Mouse (Mus musculus) kidney, embryonic 15.5 days (tissue): ENCODE measurements around the gene Zfp825. TPM values are rescaled to one million over a fixed set of nuclear protein-coding genes. Genes with fewer than 3 reads are reported as not detected.
"Not testable (repeated sequence)": the region's sequence is repeated elsewhere in the genome, so short reads cannot be mapped to it uniquely, and the experiment has no call there.

Experiments
- ATAC-seq: fragments of 200-750 bp; cut with Nextera tagmentation; replicated peaks from 2 replicates; pipeline ENCODE4 v1.8.0; 2017; ENCODE audit warnings: moderate TSS enrichment; ENCODE audit not compliant: low FRiP score
- H3K27ac ChIP-seq: fragments of 300-500 bp; sonication (generic); 2 replicates; pipeline ENCODE4 v1.5.1; 2015; ENCODE audit warnings: mild to moderate bottlenecking, inconsistent platforms
- H3K27me3 ChIP-seq: fragments of 300-500 bp; sonication (generic); 2 replicates; pipeline ENCODE4 v1.6.1; 2015; ENCODE audit warnings: inconsistent platforms
- H3K36me3 ChIP-seq: fragments of 300-500 bp; sonication (generic); 2 replicates; pipeline ENCODE4 v1.6.1; 2015; ENCODE audit warnings: inconsistent platforms
- H3K4me1 ChIP-seq: fragments of 300-500 bp; sonication (generic); 2 replicates; pipeline ENCODE4 v1.6.1; 2015; ENCODE audit warnings: inconsistent platforms
- H3K4me2 ChIP-seq: fragments of 300-500 bp; sonication (generic); 2 replicates; pipeline ENCODE4 v1.6.1; 2015; ENCODE audit warnings: moderate library complexity, mild to moderate bottlenecking, inconsistent platforms
- H3K4me3 ChIP-seq: fragments of 300-500 bp; sonication (generic); replicated peaks from 2 replicates; pipeline ENCODE4 v1.5.1; 2015; ENCODE audit warnings: mild to moderate bottlenecking, inconsistent platforms
- H3K9ac ChIP-seq: fragments of 300-500 bp; sonication (generic); 2 replicates; pipeline ENCODE4 v1.6.1; 2015; ENCODE audit warnings: mild to moderate bottlenecking, inconsistent platforms
- H3K9me3 ChIP-seq: fragments of 300-500 bp; sonication (generic); replicated peaks from 2 replicates; pipeline ENCODE4 v1.6.1; 2016; ENCODE audit warnings: inconsistent platforms
- WGBS: fragments of 180-500 bp; shearing (Covaris S2); methylation state at CpG from one replicate; pipeline ENCODE4 v1.1.7; 2015; ENCODE audit warnings: mixed read lengths; 5-methylcytosine and 5-hydroxymethylcytosine counted together
- polyA plus RNA-seq: library from polyadenylated mRNA; unstranded; fragments of >200 nt; fragmentation: Nextera tagmentation; extraction: Ambion mirVana; gene quantifications from 2 replicates; pipeline ENCODE4 v1.2.1, GENCODE M21; 2015

Gene Zfp825
- polyA plus RNA-seq, 1 experiment from 2014 or later, result 22.5 TPM

- WGBS, result 83% methylated on average over 3 of the region's 3 CpGs
Observed at GRCm38 (mm10) chr13:74484326-74484725, 9.5 kb downstream of the Zfp825 start.

GRCm38 (mm10) chr13:74471468-74471867 is 22.3 kb downstream of the Zfp825 start:
- not testable (repeated sequence) for H3K36me3 ChIP-seq, H3K4me1 ChIP-seq, H3K27me3 ChIP-seq, H3K9ac ChIP-seq, H3K9me3 ChIP-seq, H3K4me2 ChIP-seq, H3K4me3 ChIP-seq, ATAC-seq, H3K27ac ChIP-seq
- WGBS, result 81% methylated on average over 2 of the region's 2 CpGs

More at GRCm38 (mm10) chr13:74484326-74484725, 9.5 kb downstream of the Zfp825 start:
- H3K9me3 ChIP-seq, H3K9ac ChIP-seq, H3K4me2 ChIP-seq, H3K27me3 ChIP-seq, H3K4me3 ChIP-seq, H3K27ac ChIP-seq, H3K4me1 ChIP-seq, ATAC-seq: not testable (repeated sequence)
- peaks cover 14% of the 10 kb centered on the region for H3K36me3 ChIP-seq

GRCm38 (mm10) chr13:74462699-74463385 is 30.9 kb downstream of the Zfp825 start:
- H3K4me3 ChIP-seq, result peak overlapping the region; percentile 69
- peak overlapping the region; percentile 99 for H3K27ac ChIP-seq
- peak; percentile 99 for ATAC-seq
- H3K9me3 ChIP-seq, result no peaks in the 10 kb centered on the region
- H3K9ac ChIP-seq, result peak overlapping the region; percentile 61
- no peaks in the 10 kb centered on the region; the same call in 1 of the 2 replicates for H3K4me1 ChIP-seq
- WGBS, result under 1% methylated on average over 23 of the region's 23 CpGs
- H3K27me3 ChIP-seq, result no peaks in the 10 kb centered on the region
- H3K4me2 ChIP-seq, result peak overlapping the region; percentile 84
- no peaks in the 10 kb centered on the region for H3K36me3 ChIP-seq

- 4% methylated on average over 7 of the region's 7 CpGs for WGBS
- peak overlapping the region; percentile 99 for H3K27ac ChIP-seq
Observed at GRCm38 (mm10) chr13:74462318-74462698, 31.5 kb downstream of the Zfp825 start.

GRCm38 (mm10) chr13:74439895-74440294 is 53.9 kb downstream of the Zfp825 start:
- 28% methylated on average over 19 of the region's 19 CpGs for WGBS

More at GRCm38 (mm10) chr13:74462318-74462698, 31.5 kb downstream of the Zfp825 start:
- H3K4me1 ChIP-seq, H3K36me3 ChIP-seq, H3K9me3 ChIP-seq, H3K27me3 ChIP-seq: not testable (repeated sequence)
- peak; percentile 72 for ATAC-seq
- H3K9ac ChIP-seq, result peak overlapping the region; percentile 61
- H3K4me2 ChIP-seq, result peak overlapping the region; percentile 84
- peak overlapping the region; percentile 69 for H3K4me3 ChIP-seq

More at GRCm38 (mm10) chr13:74439895-74440294, 53.9 kb downstream of the Zfp825 start:
- Histone ChIP-seq H3K36me3 (peaks cover 29% of the 10 kb centered on the region), H3K4me1 (no peaks in the 10 kb centered on the region), H3K4me2 (peak overlapping the region; percentile 4; the same call in 1 of the 2 replicates), H3K4me3 (no peak overlapping the region), H3K9me3 (peaks cover 44% of the 10 kb centered on the region), H3K27ac (no peak overlapping the region), H3K27me3 (no peaks in the 10 kb centered on the region), H3K9ac (no peak overlapping the region)
- ATAC-seq, result no peak

Other genes starting within 250 kb of the Zfp825 start
- gene Ahrr, start 201.7 kb downstream of the Zfp825 start, polyA plus RNA-seq, result 0.45 and 0.52 TPM in 2 replicates
- 155 and 157 TPM in 2 replicates for gene Pdcd6, start 176.4 kb downstream of the Zfp825 start, polyA plus RNA-seq
- 308 and 323 TPM in 2 replicates for gene Sdha, start 143.7 kb downstream of the Zfp825 start, polyA plus RNA-seq
- 60.7 and 61.7 TPM in 2 replicates for gene Ccdc127, start 143.7 kb downstream of the Zfp825 start, polyA plus RNA-seq
- not detected in 2 replicates for gene Lrrc14b, start 130.0 kb downstream of the Zfp825 start, polyA plus RNA-seq
- gene Zfp72, start 103.2 kb downstream of the Zfp825 start, polyA plus RNA-seq, result 7.5 and 7.6 TPM in 2 replicates
- gene Ftl1-ps1, start 94.3 kb downstream of the Zfp825 start, polyA plus RNA-seq, result 66.3 and 70.9 TPM in 2 replicates
- 15.1 and 20.3 TPM in 2 replicates for gene Erap1, start 145.6 kb upstream of the Zfp825 start, polyA plus RNA-seq